Mouse (Mus musculus): Measurements from ENCODE around the gene Ptprcap.

- no peak for TF ChIP-seq CTCF (IDR thresholded peaks at IDR 0.05; ENCODE audit: borderline replicate concordance, control insufficient read depth, extremely low read depth, insufficient read depth, low read length, poor library complexity)
- TF ChIP-seq POLR2A (IDR thresholded peaks at IDR 0.05; ENCODE audit: control insufficient read depth, extremely low read depth, insufficient read depth, low read length, poor library complexity) = no peak
Observed at GRCm38 (mm10) chr19:4194776-4195650, 41.6 kb downstream of the Ptprcap start.

Measured in thymus, adult 2 months (tissue).